Mouse (Mus musculus) lung, adult 18-20 months (tissue): ENCODE results near the gene Slc5a10.
"Not testable (repeated sequence)": the region's sequence is repeated elsewhere in the genome, so short reads cannot be mapped to it uniquely, and the experiment has no call there.

Experiments used
- DNase-seq, 2 experiments: peaks; one replicate each; pipeline ENCODE4 v3.0.0; 2022; ENCODE audit warnings: mixed read lengths in 2 of 2

Slc5a10 gene

DNA sequence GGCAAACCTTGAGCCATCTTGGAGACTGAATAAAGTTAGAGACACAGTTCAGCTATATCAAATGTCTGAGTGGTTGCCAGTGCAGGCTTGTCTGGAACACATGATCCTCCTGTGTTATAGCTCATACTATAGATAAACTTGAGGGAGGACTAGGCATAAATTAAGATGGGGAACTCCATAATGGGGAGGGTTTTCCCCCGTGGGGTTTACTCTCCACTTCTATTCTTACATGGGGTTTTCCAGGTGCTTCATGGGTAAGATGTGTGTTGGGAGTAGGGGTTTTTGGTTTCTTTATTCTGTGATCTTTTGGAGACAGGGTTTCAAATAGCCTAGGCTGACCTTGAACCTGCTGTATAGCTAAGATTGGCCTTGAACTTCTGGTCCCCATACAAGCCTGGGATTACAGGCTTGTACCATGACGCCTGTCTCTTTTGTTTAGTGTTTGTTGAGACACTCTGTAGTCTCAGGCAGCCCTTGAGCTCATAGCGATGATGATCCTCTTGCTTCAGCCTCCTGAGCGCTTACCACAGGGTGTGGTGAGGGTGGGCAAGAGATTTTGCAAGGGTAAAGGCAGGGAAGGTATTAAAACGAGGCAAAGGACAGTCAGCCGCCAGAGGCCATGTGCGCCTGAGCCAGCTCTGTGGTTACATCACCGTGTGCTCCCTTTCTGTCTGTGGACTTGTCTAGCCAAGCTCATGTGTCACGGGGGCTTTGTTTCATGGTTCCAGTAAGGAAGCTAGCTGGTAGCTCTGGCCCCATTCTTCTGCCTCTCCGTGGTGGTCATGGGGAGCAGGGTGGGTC, 73.3 kb downstream of the Slc5a10 start:
- no peak for DNase-seq

DNA sequence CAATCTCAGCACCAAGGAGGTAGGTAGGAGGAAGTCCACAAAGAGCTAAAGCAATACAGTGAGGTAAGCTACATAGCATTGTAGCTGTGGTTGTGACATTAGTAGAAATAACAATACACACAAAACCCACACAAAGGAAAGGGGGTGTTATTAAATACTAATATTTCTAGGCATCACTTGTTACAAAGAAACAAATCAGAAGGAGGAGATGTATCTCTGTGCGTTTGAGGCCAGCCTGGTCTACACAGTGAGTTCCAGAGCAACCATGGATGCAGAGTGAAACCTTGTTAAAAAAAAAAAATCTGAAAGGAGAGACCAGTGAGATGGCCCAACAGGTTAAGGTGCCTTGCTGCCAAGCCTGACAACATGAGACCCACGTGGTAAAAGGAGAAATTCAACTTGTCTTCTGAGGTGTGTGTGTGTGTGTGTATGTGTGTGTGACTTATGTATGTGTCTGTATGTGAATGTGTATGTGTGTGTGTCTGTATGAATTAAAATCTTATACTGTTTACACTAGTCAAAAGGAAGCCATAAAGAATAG, 74.1 kb downstream of the Slc5a10 start:
- no peak for DNase-seq

DNA sequence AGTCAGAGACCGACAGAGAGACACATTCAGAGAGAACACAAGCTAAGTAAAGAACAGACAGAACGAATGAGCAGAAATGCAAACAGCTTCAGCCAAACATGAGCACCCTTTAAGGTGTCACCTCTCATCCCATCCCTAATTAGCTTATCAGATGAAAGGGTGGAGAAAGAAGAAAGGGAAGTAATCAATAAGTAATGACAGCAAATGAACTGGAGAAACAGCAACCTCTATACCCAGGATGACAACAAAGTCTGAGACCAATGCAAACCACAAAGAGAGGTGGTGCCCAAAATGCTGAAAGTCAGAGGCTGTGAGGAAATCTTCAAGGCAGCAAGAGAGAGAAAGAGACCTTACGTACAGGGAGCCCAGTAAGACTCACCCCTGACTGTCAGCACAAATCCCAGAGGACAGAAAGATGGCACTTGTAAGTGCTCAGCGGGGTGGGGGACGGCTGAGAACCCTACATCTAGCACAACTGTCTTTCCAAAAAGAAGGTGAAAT, 75.2 kb downstream of the Slc5a10 start:
- DNase-seq: no peak

DNA sequence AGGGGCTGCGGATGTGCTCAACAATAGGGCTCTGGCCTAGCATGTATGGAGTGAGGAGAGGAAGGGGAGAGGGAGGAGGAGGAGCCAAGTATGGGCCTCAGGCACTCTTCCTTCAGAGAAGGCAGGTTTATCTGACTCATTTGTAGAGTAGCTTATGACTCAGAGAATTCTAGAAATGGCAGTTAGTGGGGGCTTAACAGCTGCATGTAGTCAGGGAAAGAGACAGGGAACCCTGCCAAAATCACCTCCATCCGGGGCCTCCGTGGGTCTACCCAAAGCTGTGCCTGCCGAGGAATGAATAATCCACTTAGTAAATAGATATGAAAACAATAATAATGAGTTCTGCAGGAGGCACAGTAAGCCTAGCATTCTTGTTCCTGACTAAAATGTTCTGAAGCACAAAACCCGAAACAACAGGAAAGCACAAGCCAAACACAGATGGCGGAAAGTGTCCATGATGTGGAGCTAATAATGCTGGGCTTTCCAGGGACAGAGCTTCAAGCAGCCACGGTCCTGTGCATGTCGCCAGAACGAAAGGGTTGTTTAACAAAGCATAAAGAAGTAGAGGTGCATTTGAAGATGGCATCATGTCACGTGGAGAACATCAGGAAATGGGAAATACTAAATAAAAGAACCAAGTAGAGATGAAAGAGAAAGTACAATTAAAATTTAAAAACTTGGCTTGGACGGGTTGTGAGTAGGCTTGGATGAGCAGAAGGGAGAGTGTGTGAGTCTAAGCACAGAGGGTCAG, 75.9 kb downstream of the Slc5a10 start:
- DNase-seq: no peak

DNA sequence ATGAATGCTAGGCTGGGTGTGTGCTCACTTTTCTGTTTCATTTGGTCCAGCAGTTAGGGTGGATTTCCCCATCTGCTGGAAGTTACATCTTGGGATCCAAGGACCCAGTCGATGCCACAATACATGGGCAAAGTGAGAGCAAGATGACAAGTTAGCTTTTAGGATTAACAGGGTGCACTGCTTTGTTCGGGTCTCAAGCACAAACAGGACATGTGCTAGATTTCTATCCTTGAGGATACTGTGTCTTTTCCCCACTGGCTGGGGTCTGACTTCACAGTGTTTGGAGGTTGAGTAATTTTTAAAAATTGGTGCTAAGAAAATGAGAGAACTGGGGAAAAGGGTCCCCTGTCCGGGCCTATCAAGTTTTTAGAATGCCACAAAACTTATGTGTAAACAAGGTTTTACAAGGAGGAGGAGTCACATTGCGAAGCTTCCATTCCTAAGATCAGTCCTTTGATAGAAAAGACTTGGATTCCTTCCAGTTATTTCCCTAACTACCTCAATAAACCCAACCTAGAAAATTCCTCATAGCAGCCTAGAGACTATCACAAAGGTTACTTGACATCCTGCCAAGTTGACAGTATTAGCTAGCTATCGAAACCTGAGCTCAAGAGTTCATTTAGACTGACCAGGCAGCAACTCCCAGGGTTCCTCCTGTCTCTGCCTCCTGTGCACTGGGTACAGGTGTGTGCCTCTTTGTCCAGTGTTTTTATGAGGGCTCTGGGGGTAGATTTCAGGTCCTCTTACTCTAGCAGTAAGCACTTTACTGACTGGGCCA, 77.3 kb downstream of the Slc5a10 start:
- no peak for DNase-seq

DNA sequence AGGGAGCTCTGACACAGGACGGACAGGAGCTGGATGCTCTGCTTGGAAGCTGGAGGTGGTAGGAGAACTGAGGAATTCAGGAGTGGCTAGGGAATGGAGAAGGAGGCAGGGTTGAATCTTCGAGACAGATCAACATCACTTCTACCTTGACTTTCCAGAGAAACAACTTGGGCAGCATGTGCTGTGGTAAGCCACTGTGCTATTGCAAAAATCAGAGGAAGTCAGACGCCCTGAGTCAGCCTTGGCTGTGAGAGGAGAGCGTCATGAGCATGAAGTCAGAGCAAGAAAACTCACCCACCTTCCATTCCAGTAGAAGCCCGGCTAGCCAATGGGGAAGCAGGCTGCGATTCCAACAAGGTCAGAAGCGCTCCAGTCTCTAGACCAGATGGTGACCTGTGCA, 78.5 kb downstream of the Slc5a10 start:
- no peak for DNase-seq

DNA sequence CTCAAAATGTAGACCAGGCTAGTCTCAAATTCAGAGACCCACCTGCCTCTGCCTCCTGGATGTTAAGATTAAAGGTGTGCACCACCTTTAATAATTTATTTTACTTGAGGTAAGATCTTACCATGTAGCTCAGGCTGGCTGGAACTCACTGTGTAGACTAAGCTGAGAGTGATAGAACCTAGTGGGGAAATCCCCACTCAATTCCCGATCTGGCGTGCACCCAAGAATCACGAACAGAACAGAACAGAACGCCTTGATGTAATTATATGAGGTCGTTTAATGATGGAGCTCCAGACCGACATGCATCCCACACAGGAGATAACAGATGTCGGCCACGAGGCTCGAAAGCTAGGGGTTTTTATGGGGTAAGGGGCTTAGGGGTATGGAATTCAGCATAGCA, 80.0 kb downstream of the Slc5a10 start:
- DNase-seq: not testable (repeated sequence)

DNA sequence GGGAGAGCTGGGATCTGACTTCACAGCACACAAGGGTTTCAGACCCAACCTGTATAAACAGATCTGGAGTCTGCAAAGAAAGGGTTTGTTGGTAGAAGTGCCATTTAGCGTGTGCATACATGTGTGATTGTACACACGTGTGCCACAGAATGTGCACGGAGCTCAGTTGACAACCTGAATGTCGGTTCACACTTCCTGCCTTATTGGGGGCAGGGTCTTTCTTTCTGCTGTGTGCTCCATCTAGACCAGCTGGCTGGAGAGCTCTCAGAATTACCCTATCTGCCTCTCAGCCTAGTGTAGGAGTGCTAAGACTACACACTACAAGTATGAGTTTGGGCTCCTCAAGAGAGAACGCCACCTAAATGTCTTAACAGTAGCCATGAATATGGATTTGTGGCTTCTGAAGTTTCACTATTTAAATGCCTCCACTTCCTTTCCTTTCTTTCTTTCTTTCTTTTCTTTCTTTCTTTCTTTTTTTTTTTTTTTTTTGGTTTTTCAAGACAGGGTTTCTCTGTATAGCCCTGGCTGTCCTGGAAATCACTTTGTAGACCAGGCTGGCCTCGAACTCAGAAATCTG, 80.9 kb downstream of the Slc5a10 start:
- DNase-seq: no peak

DNA sequence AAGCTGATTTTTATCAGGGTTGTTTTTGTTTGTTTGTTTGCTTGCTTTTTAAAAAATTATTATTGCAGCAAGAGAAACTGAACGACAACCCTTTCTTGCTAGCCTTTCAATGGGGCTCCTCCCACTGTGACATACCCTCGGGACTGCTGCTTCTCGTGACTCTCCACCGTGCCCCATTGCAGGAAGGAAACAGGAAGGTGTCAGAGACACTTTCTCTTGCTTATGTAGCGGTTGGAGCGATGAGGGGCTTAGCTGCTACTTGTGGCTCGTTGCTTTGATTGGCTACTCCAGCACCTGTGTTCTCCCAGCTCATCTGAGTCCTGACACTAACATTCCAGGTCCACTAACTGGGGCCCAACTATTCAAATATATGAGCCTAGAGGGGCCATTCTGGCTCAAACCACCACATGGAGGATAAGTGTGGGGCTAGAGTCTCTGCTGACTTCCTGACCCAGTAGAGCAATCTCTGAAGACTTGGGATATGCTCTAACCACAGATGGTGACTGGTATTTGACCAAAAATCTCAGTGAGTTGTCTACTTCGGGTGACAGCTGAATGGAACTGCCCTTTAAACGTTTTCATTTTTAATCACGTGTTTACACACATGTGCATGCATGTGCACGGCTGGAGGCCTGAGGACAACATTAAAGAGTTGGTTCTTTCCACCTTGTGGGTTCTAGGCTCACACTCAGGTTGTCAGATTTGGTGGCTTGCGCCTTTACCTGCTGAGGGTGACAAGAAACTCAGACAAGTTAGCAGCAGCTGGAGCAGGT, 81.7 kb downstream of the Slc5a10 start:
- DNase-seq: no peak

DNA sequence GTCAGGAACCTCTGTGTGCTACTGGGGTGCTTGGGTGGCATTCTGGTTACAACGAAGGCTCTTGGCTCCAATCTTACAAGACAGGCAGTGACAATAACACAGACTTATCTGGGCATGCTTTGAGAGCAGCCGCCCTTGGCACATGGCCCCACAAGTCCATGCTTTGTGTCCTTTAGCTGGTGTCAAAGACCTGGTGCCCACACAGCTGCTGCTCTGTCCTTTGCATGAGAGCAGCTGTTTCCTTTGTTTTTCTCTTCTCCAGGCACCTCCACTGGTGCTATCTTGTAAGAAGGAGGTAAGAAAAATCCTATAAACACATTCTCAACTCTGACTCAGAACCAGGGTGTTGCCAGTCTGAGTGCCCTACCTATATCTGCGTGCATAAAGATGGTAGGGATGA, 82.8 kb downstream of the Slc5a10 start:
- no peak for DNase-seq

DNA sequence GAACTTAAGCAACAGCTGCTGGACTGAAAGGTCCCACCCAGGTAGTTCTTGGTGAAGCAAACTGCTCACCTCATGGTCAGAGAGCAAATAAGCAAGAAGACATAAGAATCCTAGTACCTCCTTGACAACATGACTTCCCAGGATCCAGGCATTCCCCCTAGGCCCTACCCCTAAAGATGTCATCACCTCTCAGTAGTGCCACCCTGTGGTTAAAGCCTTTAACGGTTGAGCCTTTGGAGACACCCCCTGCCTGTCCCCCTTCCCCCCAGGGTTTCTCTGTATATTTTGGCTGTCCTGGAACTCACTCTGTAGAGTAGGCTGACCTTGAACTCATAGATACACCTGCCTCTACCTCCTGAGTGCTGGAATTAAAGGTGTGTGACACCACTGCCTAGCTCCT, 83.2 kb downstream of the Slc5a10 start:
- DNase-seq: no peak

DNA sequence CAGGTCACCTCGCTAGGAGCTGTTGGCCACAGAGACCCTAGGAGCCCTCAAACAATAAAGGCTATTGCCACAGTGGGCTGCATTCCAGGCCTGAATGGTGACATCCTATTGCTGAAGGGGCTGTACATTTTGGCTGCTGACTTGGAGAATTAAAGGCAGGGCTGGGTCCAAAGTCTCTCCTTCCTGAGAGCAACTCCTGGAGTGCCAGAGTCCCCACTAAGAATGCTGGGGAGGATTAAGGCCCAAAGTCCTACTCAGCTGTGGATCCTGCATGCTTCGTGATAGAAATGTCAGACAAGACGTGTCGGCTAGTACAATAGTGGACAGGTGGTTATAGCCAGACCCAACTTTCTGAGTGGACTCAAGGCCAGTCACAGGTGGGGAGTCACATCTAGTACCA, 84.3 kb downstream of the Slc5a10 start:
- not testable (repeated sequence) for DNase-seq

DNA sequence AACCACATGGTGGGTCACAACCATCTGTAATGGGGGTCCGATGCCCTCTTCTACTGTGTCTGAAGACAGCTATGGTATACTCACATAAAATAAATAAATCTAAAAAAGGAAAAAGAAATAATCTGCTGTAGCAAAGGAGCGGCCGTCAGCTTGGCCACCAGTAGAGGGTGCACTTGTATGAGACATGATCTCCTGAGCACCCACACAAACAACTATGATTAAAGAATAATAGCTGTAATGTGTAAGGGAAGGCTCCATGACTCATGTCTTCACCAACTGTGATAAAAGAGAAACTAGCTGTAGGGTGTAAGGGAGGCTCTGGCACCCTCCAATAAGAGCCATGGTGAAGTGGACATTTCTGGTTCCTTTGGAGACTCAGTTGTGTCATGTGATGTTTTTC, 91.0 kb downstream of the Slc5a10 start:
- no peak for DNase-seq

DNA sequence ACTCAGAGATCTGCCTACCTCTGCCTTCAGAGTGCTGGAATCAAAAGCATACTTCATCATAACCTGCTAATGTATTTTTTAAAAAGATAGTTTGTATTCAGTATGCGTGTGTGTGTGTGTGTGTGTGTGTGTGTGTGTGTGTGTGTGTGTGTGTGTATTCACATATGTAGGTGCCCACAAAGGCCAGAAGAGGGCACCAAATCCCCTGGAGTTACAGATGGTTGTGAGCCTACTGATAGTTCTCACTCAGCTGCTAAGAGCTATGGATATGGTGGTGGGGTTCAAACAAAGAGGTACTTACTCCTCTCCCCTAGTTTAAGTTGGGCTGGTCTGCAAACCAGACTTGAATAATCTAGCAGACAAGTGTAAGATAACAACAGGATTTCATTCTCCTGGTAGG, 94.1 kb downstream of the Slc5a10 start:
- DNase-seq: no peak

DNA sequence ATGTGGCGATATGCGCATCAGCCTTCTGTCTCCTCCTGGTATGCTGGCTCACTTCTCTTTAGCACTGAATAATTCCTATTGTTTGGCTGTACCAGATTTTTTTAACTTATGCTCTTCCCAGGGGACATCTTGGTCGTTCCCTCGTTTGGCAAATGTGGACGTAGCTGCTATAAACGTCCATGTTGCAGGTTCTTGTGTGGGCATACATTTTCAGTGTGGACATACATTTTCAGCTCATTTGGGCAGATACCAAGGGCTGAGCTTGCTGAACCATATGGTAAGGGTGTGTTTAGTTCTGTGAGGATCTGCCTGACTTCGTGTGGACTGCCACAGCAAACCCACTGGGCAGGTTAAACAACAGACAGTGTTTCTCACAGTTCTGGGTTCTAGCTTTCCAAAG, 95.5 kb downstream of the Slc5a10 start:
- no peak for DNase-seq
